In the genomic region with DNA sequence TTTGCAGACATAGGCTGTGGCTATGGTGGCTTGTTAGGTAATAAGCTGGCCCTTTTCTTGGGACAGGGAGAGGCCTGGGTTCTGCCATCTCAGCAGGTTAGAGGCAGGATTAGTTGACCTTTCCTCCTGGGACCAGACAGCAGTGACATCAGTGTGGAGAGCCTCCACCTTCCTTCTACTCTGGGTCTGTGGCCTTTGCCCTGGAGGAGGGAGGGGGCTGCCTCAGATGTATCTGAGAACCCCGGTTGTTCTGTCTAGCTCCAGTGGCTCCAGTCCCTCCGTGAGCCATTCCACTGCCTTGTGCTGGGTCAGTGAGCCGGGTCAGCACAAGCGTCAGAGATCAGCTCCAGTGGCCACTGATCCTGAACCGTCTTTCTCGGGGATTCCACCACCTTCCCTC, we compare ENCODE assay signal across 17 mouse cellular contexts. TPM values are rescaled to one million over a fixed set of nuclear protein-coding genes. Genes with fewer than 3 reads are reported as not detected.
DNase-seq lines count a peak whose midpoint lies in the region; ATAC-seq lines count a peak whose summit lies in the region.
"Had no signal": no experiment of that assay in that cellular context is flagged by ENCODE, and none has a peak within 500 bp of the region (broad histone marks: within the 10 kb centered on the region; RNA-seq: fewer than 3 reads in every experiment).

No protein-coding gene starts in this region.

- no peaks in the 10 kb centered on the region for H3K9me3 ChIP-seq in forebrain, embryonic 12.5 days
- no peaks in the 10 kb centered on the region for H3K9me3 ChIP-seq in forebrain, embryonic 14.5 days (replicated peaks; ENCODE audit: control insufficient read depth, low read length)
- no peaks in the 10 kb centered on the region for H3K9me3 ChIP-seq in midbrain, embryonic 12.5 days
- no peaks in the 10 kb centered on the region for H3K9me3 ChIP-seq in midbrain, embryonic 16.5 days (replicated peaks; ENCODE audit: control insufficient read depth, low read length, poor library complexity, severe bottlenecking)
- no peaks in the 10 kb centered on the region for H3K9me3 ChIP-seq in heart, embryonic 11.5 days (replicated peaks; ENCODE audit: control insufficient read depth, low read length)
- H3K9me3 ChIP-seq: stomach, embryonic 15.5 days had no signal

- peaks cover 10% of the 10 kb centered on the region for H3K36me3 ChIP-seq in forebrain, embryonic 12.5 days (replicated peaks)
- peaks cover 9% of the 10 kb centered on the region; the same call in 1 of the 2 replicates for H3K36me3 ChIP-seq in forebrain, embryonic 14.5 days (ENCODE audit: control insufficient read depth, insufficient read depth, low read length)
- peaks cover 16% of the 10 kb centered on the region; the same call in 1 of the 2 replicates for H3K36me3 ChIP-seq in midbrain, embryonic 12.5 days
- H3K36me3 ChIP-seq in midbrain, embryonic 16.5 days (ENCODE audit: control insufficient read depth, insufficient read depth, low read length): no peaks in the 10 kb centered on the region
- H3K36me3 ChIP-seq in heart, embryonic 11.5 days (ENCODE audit: control insufficient read depth, insufficient read depth, low read length): peaks cover 3% of the 10 kb centered on the region; the same call in 1 of the 2 replicates

- 0 out of 2 replicates have a peak overlapping the region, but pooled peaks have one; percentile 82 for H3K4me3 ChIP-seq in forebrain, embryonic 12.5 days (replicated peaks)
- H3K4me3 ChIP-seq in forebrain, embryonic 14.5 days (ENCODE audit: low read depth, low read length): no peak overlapping the region
- no peak overlapping the region for H3K4me3 ChIP-seq in midbrain, embryonic 12.5 days
- no peak overlapping the region for H3K4me3 ChIP-seq in midbrain, embryonic 16.5 days (ENCODE audit: low read depth, low read length)
- H3K4me3 ChIP-seq in heart, embryonic 11.5 days (ENCODE audit: low read depth, low read length): no peak overlapping the region

- H3K9ac ChIP-seq in forebrain, embryonic 12.5 days: no peak overlapping the region
- no peak overlapping the region for H3K9ac ChIP-seq in forebrain, embryonic 14.5 days (ENCODE audit: low read length)
- H3K9ac ChIP-seq in midbrain, embryonic 12.5 days (replicated peaks): no peak overlapping the region; the same call in 1 of the 2 replicates
- H3K9ac ChIP-seq in midbrain, embryonic 16.5 days (ENCODE audit: low read depth, low read length): no peak overlapping the region
- no peak overlapping the region for H3K9ac ChIP-seq in heart, embryonic 11.5 days (ENCODE audit: low read depth, low read length)

- H3K27ac ChIP-seq in forebrain, embryonic 12.5 days: no peak overlapping the region
- no peak overlapping the region for H3K27ac ChIP-seq in forebrain, embryonic 14.5 days (ENCODE audit: low read depth, low read length)
- H3K27ac ChIP-seq in midbrain, embryonic 12.5 days (replicated peaks): no peak overlapping the region
- H3K27ac ChIP-seq in midbrain, embryonic 16.5 days (ENCODE audit: low read length): no peak overlapping the region
- H3K27ac ChIP-seq in heart, embryonic 11.5 days (ENCODE audit: low read depth, low read length): no peak overlapping the region
- H3K27ac ChIP-seq: stomach, embryonic 15.5 days had no signal

- no peak for DNase-seq in forebrain, embryonic 14.5 days (ENCODE audit: low spot score)
- peak; percentile 81 to 96 for DNase-seq in kidney, postnatal 25 days
- no peak for DNase-seq in gastrocnemius, postnatal 25 days
- no peak for DNase-seq in Muller cell, postnatal 12 days (ENCODE audit: inconsistent ontology term)
- DNase-seq: adrenal gland, adult 8-10 months; heart, postnatal 4 days; layer of hippocampus, adult 9-11 months had no signal

- H3K4me1 ChIP-seq in forebrain, embryonic 12.5 days: peaks cover 18% of the 10 kb centered on the region
- H3K4me1 ChIP-seq in forebrain, embryonic 14.5 days (ENCODE audit: control insufficient read depth, insufficient read depth, low read length): peaks cover 3% of the 10 kb centered on the region; the same call in 1 of the 2 replicates
- peaks cover 16% of the 10 kb centered on the region for H3K4me1 ChIP-seq in midbrain, embryonic 12.5 days
- peaks cover 12% of the 10 kb centered on the region for H3K4me1 ChIP-seq in midbrain, embryonic 16.5 days (ENCODE audit: control insufficient read depth, insufficient read depth, low read length)
- H3K4me1 ChIP-seq in heart, embryonic 11.5 days (ENCODE audit: control insufficient read depth, insufficient read depth, low read length): no peaks in the 10 kb centered on the region; the same call in 1 of the 2 replicates

- H3K27me3 ChIP-seq in forebrain, embryonic 12.5 days: peaks cover 28% of the 10 kb centered on the region
- H3K27me3 ChIP-seq in forebrain, embryonic 14.5 days (replicated peaks; ENCODE audit: control insufficient read depth, insufficient read depth, low read length): peaks cover 8% of the 10 kb centered on the region
- H3K27me3 ChIP-seq in midbrain, embryonic 12.5 days: peaks cover 28% of the 10 kb centered on the region
- H3K27me3 ChIP-seq in midbrain, embryonic 16.5 days (ENCODE audit: control insufficient read depth, insufficient read depth, low read depth, low read length): peaks cover 12% of the 10 kb centered on the region
- peaks cover 20% of the 10 kb centered on the region for H3K27me3 ChIP-seq in heart, embryonic 11.5 days (ENCODE audit: control insufficient read depth, insufficient read depth, low read length)

- ATAC-seq in forebrain, embryonic 12.5 days (ENCODE audit: low FRiP score): no peak
- no peak for ATAC-seq in forebrain, embryonic 14.5 days
- no peak for ATAC-seq in midbrain, embryonic 12.5 days (ENCODE audit: low FRiP score, low read depth)
- no peak for ATAC-seq in midbrain, embryonic 16.5 days
- no peak for ATAC-seq in heart, embryonic 11.5 days (replicated peaks; ENCODE audit: insufficient number of reproducible peaks, low FRiP score, low TSS enrichment)
- ATAC-seq: forebrain, embryonic 16.5 days had no signal

- 83% methylated on average over 6 of the region's 6 CpGs for WGBS in forebrain, embryonic 12.5 days
- 85% methylated on average over 6 of the region's 6 CpGs for WGBS in forebrain, embryonic 14.5 days
- 57% methylated on average over 6 of the region's 6 CpGs for WGBS in midbrain, embryonic 12.5 days
- 52% methylated on average over 6 of the region's 6 CpGs for WGBS in midbrain, embryonic 16.5 days
- WGBS in heart, embryonic 11.5 days (ENCODE audit: insufficient replicate concordance): 86% methylated on average over 6 of the region's 6 CpGs

- no peak overlapping the region for H3K4me2 ChIP-seq in forebrain, embryonic 12.5 days
- H3K4me2 ChIP-seq in forebrain, embryonic 14.5 days (ENCODE audit: low read length): no peak overlapping the region
- 0 out of 2 replicates have a peak overlapping the region, but pooled peaks have one; percentile 92 for H3K4me2 ChIP-seq in midbrain, embryonic 12.5 days (replicated peaks)
- H3K4me2 ChIP-seq in midbrain, embryonic 16.5 days (ENCODE audit: low read length): no peak overlapping the region
- H3K4me2 ChIP-seq in heart, embryonic 11.5 days: no peak overlapping the region

RNA-seq across cellular contexts. Expression of a gene that starts 1.9 kb away (rescaled TPM):
- polyA plus RNA-seq in forebrain, embryonic 12.5 days (2016; fragmentation: Nextera tagmentation; extraction: Ambion mirVana): 0.14 and 0.20 TPM in 2 replicates
- polyA plus RNA-seq in forebrain, embryonic 14.5 days (2014; fragmentation: Nextera tagmentation; extraction: Ambion mirVana): 0.06 TPM in 1 of 2 replicates, not detected in the other
- polyA plus RNA-seq in midbrain, embryonic 12.5 days (2016; fragmentation: Nextera tagmentation; extraction: Ambion mirVana): 0.20 and 0.24 TPM in 2 replicates
- 0.21 and 0.22 TPM in 2 replicates for polyA plus RNA-seq in midbrain, embryonic 16.5 days (2015; fragmentation: Nextera tagmentation; extraction: Ambion mirVana)
- under 1 TPM; 0.15 to 0.24 TPM for total RNA-seq in gastrocnemius, postnatal 25 days (2021)
- 0.31 and 0.35 TPM in 2 replicates for polyA plus RNA-seq in heart, embryonic 11.5 days (2014; fragmentation: Nextera tagmentation; extraction: Ambion mirVana)
- total RNA-seq: common myeloid progenitor, adult 5-6 weeks; granulocyte monocyte progenitor cell, adult 5-6 weeks; left cerebral cortex, postnatal 36 days had no signal

RNA-seq across cellular contexts. Expression of a gene that starts 2.0 kb away (rescaled TPM):
- polyA plus RNA-seq in forebrain, embryonic 12.5 days (2016; fragmentation: Nextera tagmentation; extraction: Ambion mirVana): 31.4 and 35.5 TPM in 2 replicates
- polyA plus RNA-seq in forebrain, embryonic 14.5 days (2014; fragmentation: Nextera tagmentation; extraction: Ambion mirVana): 21.4 and 22.3 TPM in 2 replicates
- polyA plus RNA-seq in midbrain, embryonic 12.5 days (2016; fragmentation: Nextera tagmentation; extraction: Ambion mirVana): 33.1 and 33.6 TPM in 2 replicates
- 20.1 TPM in 2 replicates for polyA plus RNA-seq in midbrain, embryonic 16.5 days (2015; fragmentation: Nextera tagmentation; extraction: Ambion mirVana)
- total RNA-seq in gastrocnemius, postnatal 25 days (2021): 1 to 10 TPM; 7.9 to 9.5 TPM
- 36.1 and 43.3 TPM in 2 replicates for polyA plus RNA-seq in heart, embryonic 11.5 days (2014; fragmentation: Nextera tagmentation; extraction: Ambion mirVana)

RNA-seq across cellular contexts. Expression of a gene that starts 4.9 kb away (rescaled TPM):
- 0.10 and 0.28 TPM in 2 replicates for polyA plus RNA-seq in forebrain, embryonic 12.5 days (2016; fragmentation: Nextera tagmentation; extraction: Ambion mirVana)
- 0.09 TPM in 1 of 2 replicates, not detected in the other for polyA plus RNA-seq in forebrain, embryonic 14.5 days (2014; fragmentation: Nextera tagmentation; extraction: Ambion mirVana)
- 0.09 and 0.16 TPM in 2 replicates for polyA plus RNA-seq in midbrain, embryonic 12.5 days (2016; fragmentation: Nextera tagmentation; extraction: Ambion mirVana)
- polyA plus RNA-seq in midbrain, embryonic 16.5 days (2015; fragmentation: Nextera tagmentation; extraction: Ambion mirVana): 0.08 and 0.14 TPM in 2 replicates
- under 1 TPM; 0.10 to 0.19 TPM for total RNA-seq in gastrocnemius, postnatal 25 days (2021)
- polyA plus RNA-seq in heart, embryonic 11.5 days (2014; fragmentation: Nextera tagmentation; extraction: Ambion mirVana): 0.11 and 0.13 TPM in 2 replicates
- total RNA-seq: neutrophil, adult 5-6 weeks had no signal

RNA-seq across cellular contexts. Expression of a gene that starts 12.5 kb away (rescaled TPM):
- polyA plus RNA-seq in forebrain, embryonic 12.5 days (2016; fragmentation: Nextera tagmentation; extraction: Ambion mirVana): 82.7 and 82.8 TPM in 2 replicates
- 64.4 and 65.4 TPM in 2 replicates for polyA plus RNA-seq in forebrain, embryonic 14.5 days (2014; fragmentation: Nextera tagmentation; extraction: Ambion mirVana)
- polyA plus RNA-seq in midbrain, embryonic 12.5 days (2016; fragmentation: Nextera tagmentation; extraction: Ambion mirVana): 74.5 and 79.2 TPM in 2 replicates
- 61.4 and 67.7 TPM in 2 replicates for polyA plus RNA-seq in midbrain, embryonic 16.5 days (2015; fragmentation: Nextera tagmentation; extraction: Ambion mirVana)
- 10 to 100 TPM; 20.9 TPM for total RNA-seq in gastrocnemius, postnatal 25 days (2021)
- 91.1 and 97.1 TPM in 2 replicates for polyA plus RNA-seq in heart, embryonic 11.5 days (2014; fragmentation: Nextera tagmentation; extraction: Ambion mirVana)

RNA-seq across cellular contexts. Expression of a gene that starts 16.8 kb away (rescaled TPM):
- 3.9 and 4.2 TPM in 2 replicates for polyA plus RNA-seq in forebrain, embryonic 12.5 days (2016; fragmentation: Nextera tagmentation; extraction: Ambion mirVana)
- 8.2 and 8.8 TPM in 2 replicates for polyA plus RNA-seq in forebrain, embryonic 14.5 days (2014; fragmentation: Nextera tagmentation; extraction: Ambion mirVana)
- 4.6 and 5.3 TPM in 2 replicates for polyA plus RNA-seq in midbrain, embryonic 12.5 days (2016; fragmentation: Nextera tagmentation; extraction: Ambion mirVana)
- 5.6 and 6.3 TPM in 2 replicates for polyA plus RNA-seq in midbrain, embryonic 16.5 days (2015; fragmentation: Nextera tagmentation; extraction: Ambion mirVana)
- under 1 TPM; 0.62 to 0.82 TPM for total RNA-seq in gastrocnemius, postnatal 25 days (2021)
- 0.21 and 0.39 TPM in 2 replicates for polyA plus RNA-seq in heart, embryonic 11.5 days (2014; fragmentation: Nextera tagmentation; extraction: Ambion mirVana)
- total RNA-seq: granulocyte monocyte progenitor cell, adult 5-6 weeks had no signal

Comparison
In these comparisons a context has a peak if more than half of its experiments do, and no peak if none do; other contexts are left out.
1. DNase-seq: peak in kidney, postnatal 25 days (2 of 2); none in forebrain, embryonic 14.5 days (single experiment), gastrocnemius, postnatal 25 days (single experiment) and Muller cell, postnatal 12 days (single experiment).